Mouse (Mus musculus): ENCODE results near the gene Tie1. TPM values are rescaled to one million over a fixed set of nuclear protein-coding genes. Genes with fewer than 3 reads are reported as not detected.

The Tie1 gene
- polyA plus RNA-seq, 1 experiment from 2014 or later: 11.3 TPM

- Histone ChIP-seq H3K36me3 (no peaks in the 10 kb centered on the region), H3K27ac (peak overlapping the region; percentile 59; the same call in 1 of the 2 replicates), H3K4me2 (peak overlapping the region; percentile 27), H3K9me3 (replicated peaks) (no peaks in the 10 kb centered on the region), H3K4me3 (no peak overlapping the region), H3K4me1 (peaks cover 13% of the 10 kb centered on the region), H3K27me3 (replicated peaks) (no peaks in the 10 kb centered on the region), H3K9ac (no peak overlapping the region)
- ATAC-seq: peak; percentile 62; the same call in 1 of the 2 replicates
- 26% methylated on average over 11 of the region's 11 CpGs for WGBS (ENCODE audit: insufficient replicate concordance)
Measured at GRCm38 (mm10) chr4:118465697-118466163, 24.1 kb downstream of the Tie1 start.

DNA sequence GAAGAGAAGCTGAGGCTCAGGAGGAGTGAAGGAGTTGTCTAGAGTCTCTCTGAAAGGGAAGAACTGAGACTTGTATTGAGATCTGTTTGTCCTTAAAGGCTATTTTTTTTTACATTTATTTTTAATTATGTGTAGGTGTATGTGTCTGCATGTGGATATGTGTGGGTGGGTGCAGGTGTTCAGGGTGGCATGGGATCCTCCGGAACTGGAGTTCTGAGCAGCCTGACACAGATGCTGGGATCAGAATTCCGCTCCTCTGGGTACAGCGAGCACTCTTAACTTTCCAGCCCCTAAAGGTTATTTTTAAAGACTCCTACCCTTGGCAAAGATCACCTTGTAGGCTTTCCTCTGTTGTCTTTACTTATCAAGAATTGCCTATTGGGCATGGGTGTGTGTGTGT is 24.9 kb downstream of the Tie1 start:
- Histone ChIP-seq H3K9ac (no peak overlapping the region), H3K27me3 (replicated peaks) (no peaks in the 10 kb centered on the region), H3K4me1 (peaks cover 13% of the 10 kb centered on the region), H3K9me3 (replicated peaks) (no peaks in the 10 kb centered on the region), H3K4me3 (no peak overlapping the region), H3K36me3 (no peaks in the 10 kb centered on the region), H3K27ac (0 out of 2 replicates have a peak overlapping the region, but pooled peaks have one; percentile 4), H3K4me2 (no peak overlapping the region)
- no peak for ATAC-seq
- WGBS (ENCODE audit: insufficient replicate concordance): 66% methylated on average over 3 of the region's 3 CpGs

DNA sequence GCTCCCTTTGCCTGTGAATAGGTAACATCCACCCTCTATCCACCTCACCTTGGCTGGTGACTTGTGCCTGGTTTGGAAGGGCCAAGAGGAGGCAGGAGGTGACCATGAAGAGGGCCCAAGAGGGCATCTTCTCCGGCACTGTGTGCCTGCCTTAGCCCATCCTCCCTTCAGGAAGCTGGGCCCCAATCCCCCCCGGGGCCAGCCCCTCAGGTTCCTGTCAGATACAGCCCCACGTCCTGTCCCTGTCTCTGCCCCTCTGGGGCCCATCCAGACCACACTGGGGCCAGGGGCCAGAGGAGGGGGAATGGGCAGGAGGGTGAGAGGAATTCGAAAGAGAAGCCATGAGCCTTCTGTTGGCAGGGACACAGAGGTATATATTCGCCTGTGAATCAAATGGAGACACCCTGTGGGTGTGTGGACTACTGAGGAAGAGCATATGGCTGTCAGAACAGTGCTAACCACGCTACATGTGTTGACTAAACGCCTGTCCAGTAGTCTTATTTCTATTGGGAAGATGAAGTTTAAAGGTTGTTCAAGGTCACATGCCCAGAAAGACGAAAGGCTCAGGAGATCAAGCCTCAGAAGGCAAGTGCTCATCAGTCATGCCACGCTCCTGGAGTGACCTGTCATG is 32.4 kb downstream of the Tie1 start, which contains the start of gene Mpl:
TSS of gene Mpl (minus strand) at position 169 of the 631 bp plus-strand sequence.
- peak; percentile 63; the same call in 1 of the 2 replicates for ATAC-seq
- peaks cover 10% of the 10 kb centered on the region for H3K4me1 ChIP-seq
- 23% methylated on average over 9 of the region's 9 CpGs for WGBS (ENCODE audit: insufficient replicate concordance)

GRCm38 (mm10) chr4:118446415-118447153 is 43.3 kb downstream of the Tie1 start:
- H3K4me2 ChIP-seq: peak overlapping the region; percentile 57
- no peak for ATAC-seq
- H3K9ac ChIP-seq: no peak overlapping the region
- no peaks in the 10 kb centered on the region for H3K9me3 ChIP-seq (replicated peaks)
- 54% methylated on average over 24 of the region's 24 CpGs for WGBS (ENCODE audit: insufficient replicate concordance)
- peaks cover 7% of the 10 kb centered on the region for H3K4me1 ChIP-seq
- no peaks in the 10 kb centered on the region for H3K36me3 ChIP-seq
- peak overlapping the region; percentile 28 for H3K4me3 ChIP-seq
- no peak overlapping the region for H3K27ac ChIP-seq
- H3K27me3 ChIP-seq (replicated peaks): no peaks in the 10 kb centered on the region; the same call in 1 of the 2 replicates

More for the DNA sequence above, 32.4 kb downstream of the Tie1 start, which contains the start of gene Mpl:
- no peaks in the 10 kb centered on the region for H3K27me3 ChIP-seq (replicated peaks)
- H3K27ac ChIP-seq: no peak within 1 kb of the TSS
- peak within 1 kb of the TSS; percentile 17; the same call in 1 of the 2 replicates for H3K4me2 ChIP-seq
- H3K4me3 ChIP-seq: peak within 1 kb of the TSS; percentile 11
- no peaks in the 10 kb centered on the region for H3K9me3 ChIP-seq (replicated peaks)
- no peaks in the 10 kb centered on the region for H3K36me3 ChIP-seq
- no peak within 1 kb of the TSS for H3K9ac ChIP-seq

GRCm38 (mm10) chr4:118445781-118446414 is 44.0 kb downstream of the Tie1 start:
- Histone ChIP-seq H3K27ac (no peak overlapping the region), H3K4me1 (peaks cover 7% of the 10 kb centered on the region), H3K9me3 (replicated peaks) (no peaks in the 10 kb centered on the region), H3K4me3 (peak overlapping the region; percentile 28), H3K27me3 (replicated peaks) (no peaks in the 10 kb centered on the region; the same call in 1 of the 2 replicates), H3K36me3 (no peaks in the 10 kb centered on the region), H3K9ac (no peak overlapping the region), H3K4me2 (peak overlapping the region; percentile 57)
- peak; percentile 54; the same call in 1 of the 2 replicates for ATAC-seq
- WGBS (ENCODE audit: insufficient replicate concordance): 39% methylated on average over 18 of the region's 18 CpGs

DNA sequence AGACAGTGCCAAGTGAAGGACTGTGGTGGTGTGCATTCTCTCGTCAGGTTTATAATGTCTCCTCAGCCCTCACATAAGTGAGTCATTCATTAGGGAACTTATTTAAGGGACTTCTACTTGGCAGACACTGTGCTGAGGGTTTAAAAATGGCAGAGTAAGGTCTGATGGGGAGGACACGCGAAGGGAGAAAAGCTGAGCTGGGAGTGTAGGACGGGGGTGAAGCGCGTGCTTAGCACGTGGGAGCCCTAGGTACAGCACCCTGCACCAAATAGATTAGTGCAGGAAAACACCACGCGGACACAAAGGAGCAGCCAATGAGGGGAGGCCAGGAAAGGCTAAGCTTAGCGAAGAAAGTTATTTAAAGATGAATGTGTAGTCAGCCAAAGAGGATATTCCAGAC is 44.8 kb downstream of the Tie1 start:
- Histone ChIP-seq H3K4me1 (peaks cover 7% of the 10 kb centered on the region), H3K36me3 (no peaks in the 10 kb centered on the region), H3K9ac (no peak overlapping the region), H3K27me3 (replicated peaks) (no peaks in the 10 kb centered on the region; the same call in 1 of the 2 replicates), H3K9me3 (replicated peaks) (no peaks in the 10 kb centered on the region), H3K27ac (no peak overlapping the region), H3K4me2 (no peak overlapping the region), H3K4me3 (no peak overlapping the region)
- no peak for ATAC-seq
- 76% methylated on average over 10 of the region's 10 CpGs for WGBS (ENCODE audit: insufficient replicate concordance)

DNA sequence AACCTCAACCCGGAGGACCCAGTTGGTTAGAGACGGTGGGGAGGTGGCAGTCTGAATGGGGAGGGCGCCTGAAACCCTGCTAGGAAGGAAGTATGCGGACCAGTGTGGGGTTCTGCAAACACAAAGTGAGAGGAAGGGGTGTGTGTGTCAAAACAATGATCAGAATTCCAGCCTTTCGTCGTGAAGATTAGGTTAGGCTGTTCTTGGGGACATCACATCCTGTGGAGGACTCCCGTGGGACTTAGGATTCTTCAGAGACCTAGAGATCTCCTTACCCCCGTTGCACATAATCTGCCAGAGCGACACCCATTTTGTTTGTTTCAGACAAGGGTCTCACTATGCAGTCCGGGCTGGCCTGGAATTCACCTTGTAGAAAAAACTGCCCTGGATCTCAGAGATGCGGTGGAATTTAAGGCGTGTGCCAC is 52.0 kb downstream of the Tie1 start:
- Histone ChIP-seq H3K27me3 (replicated peaks) (no peaks in the 10 kb centered on the region), H3K9ac (peak overlapping the region; percentile 98), H3K9me3 (replicated peaks) (no peaks in the 10 kb centered on the region), H3K36me3 (peaks cover 35% of the 10 kb centered on the region), H3K4me3 (peak overlapping the region; percentile 94), H3K4me2 (peak overlapping the region; percentile 94), H3K27ac (peak overlapping the region; percentile 93), H3K4me1 (peaks cover 45% of the 10 kb centered on the region)
- ATAC-seq: peak; percentile 28
- 12% methylated on average over 12 of the region's 12 CpGs for WGBS (ENCODE audit: insufficient replicate concordance)

DNA sequence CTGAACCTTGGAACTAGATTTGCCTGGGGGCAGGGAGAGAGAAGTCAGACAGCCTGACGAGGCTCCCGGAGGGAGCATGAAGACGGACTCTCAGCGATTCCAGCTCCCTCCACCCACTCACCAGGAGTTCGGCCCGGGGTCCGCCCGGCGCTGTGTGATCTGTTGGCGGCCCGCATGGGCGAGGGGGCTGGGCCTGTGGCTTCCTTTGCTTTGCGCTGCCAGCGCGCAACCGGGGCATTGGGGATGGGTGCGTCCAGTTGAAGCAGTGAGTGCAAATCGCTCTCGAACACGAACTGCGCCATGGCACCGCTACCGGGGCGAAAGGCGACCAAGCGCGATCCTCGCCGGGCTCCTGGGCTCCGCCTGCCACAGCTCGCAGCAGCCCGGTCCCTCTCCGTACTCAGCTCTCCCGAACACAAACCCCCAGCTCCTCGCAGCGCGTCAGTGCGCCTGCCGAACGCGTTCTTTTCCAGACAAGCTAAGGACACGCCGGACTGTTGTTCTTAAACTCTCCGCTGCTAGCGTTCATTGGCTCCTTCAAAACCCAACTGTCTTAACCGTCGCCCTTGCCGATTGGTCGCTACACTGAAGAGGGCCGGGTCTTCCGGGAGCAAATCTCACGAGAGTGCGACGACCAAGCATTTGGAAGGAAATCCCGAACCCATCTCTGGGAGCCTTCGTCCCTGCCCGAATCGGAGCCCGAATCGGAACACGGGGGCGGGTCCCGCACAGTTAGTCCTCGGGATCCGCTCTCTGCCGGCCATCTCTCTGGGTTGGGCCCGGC is 52.8 kb downstream of the Tie1 start, which contains the start of gene Cdc20:
TSS of gene Cdc20 (minus strand) at position 533 of the 784 bp plus-strand sequence.
- WGBS (ENCODE audit: insufficient replicate concordance): under 1% methylated on average over 67 of the region's 67 CpGs
- H3K27me3 ChIP-seq (replicated peaks): no peaks in the 10 kb centered on the region
- peak within 1 kb of the TSS; percentile 94 for H3K4me2 ChIP-seq
- peaks cover 53% of the 10 kb centered on the region for H3K4me1 ChIP-seq
- H3K36me3 ChIP-seq: peaks cover 43% of the 10 kb centered on the region
- H3K4me3 ChIP-seq: peak within 1 kb of the TSS; percentile 94
- H3K9ac ChIP-seq: peak within 1 kb of the TSS; percentile 98
- peak within 1 kb of the TSS; percentile 93 for H3K27ac ChIP-seq
- ATAC-seq: peak; percentile 93
- H3K9me3 ChIP-seq (replicated peaks): no peaks in the 10 kb centered on the region

DNA sequence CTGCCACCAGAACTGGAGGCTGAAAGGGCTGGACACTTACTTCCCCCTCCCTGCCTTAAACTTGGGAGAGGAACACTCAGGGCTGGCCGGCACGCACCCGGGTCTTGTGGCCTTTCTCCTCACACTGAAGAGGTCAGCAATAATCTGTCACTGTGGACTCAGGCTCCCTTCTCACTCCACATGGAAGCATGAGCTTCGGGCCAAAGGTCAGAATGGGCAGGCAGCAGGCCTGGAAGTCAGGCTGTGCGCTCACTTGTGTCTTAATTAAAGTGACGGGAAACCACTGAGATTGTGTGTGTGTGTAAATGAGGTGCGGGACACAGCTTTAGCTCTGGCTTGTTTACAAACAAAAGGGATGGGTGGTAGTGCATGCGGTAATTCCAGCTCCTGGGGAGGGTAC is 57.5 kb downstream of the Tie1 start:
- Histone ChIP-seq H3K36me3 (peaks cover 68% of the 10 kb centered on the region), H3K9me3 (replicated peaks) (no peaks in the 10 kb centered on the region), H3K4me3 (no peak overlapping the region), H3K4me1 (peaks cover 90% of the 10 kb centered on the region), H3K27ac (peak overlapping the region; percentile 88), H3K9ac (no peak overlapping the region), H3K27me3 (replicated peaks) (no peaks in the 10 kb centered on the region), H3K4me2 (0 out of 2 replicates have a peak overlapping the region, but pooled peaks have one; percentile 94)
- WGBS (ENCODE audit: insufficient replicate concordance): 69% methylated on average over 8 of the region's 8 CpGs
- no peak for ATAC-seq

DNA sequence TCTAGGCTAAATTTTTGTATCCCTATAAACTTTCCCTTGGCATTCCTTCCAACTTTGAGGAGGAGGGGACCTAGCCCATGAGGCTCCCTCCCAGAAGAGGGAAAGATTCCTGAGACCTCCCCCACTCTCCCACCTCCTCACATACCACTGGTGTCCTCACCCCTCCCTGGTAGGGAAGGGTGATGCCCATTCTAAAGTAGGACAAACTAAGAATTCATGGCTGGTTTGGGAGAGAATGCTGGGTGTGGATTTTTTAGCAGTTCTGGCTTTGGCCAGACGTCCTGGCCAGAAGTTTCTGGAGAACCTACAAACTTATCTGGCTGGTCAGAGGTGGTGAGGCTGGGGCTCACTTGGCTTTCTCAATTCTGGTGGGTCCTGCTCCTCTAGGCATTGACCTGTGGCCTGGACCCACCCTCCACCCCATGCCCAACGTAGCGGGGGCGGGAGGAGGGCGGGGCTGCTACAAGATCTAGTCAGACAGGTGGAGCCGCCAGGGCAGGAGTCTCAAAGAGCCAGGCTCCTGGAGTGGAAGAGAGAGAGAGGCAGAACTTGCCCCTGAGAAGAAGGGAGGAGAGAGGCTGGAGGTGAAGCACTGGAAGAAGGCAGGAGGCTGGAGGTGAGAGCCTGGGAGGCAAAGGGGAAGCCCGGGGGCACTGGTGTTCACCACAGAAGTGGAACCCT is 60.5 kb downstream of the Tie1 start:
- H3K4me2 ChIP-seq: peak overlapping the region; percentile 83
- H3K27ac ChIP-seq: peak overlapping the region; percentile 88
- peak overlapping the region; percentile 75 for H3K4me3 ChIP-seq
- H3K36me3 ChIP-seq: peaks cover 48% of the 10 kb centered on the region
- no peak for ATAC-seq
- no peaks in the 10 kb centered on the region for H3K27me3 ChIP-seq (replicated peaks)
- peaks cover 97% of the 10 kb centered on the region for H3K4me1 ChIP-seq
- 12% methylated on average over 7 of the region's 7 CpGs for WGBS (ENCODE audit: insufficient replicate concordance)
- H3K9ac ChIP-seq: peak overlapping the region; percentile 86
- H3K9me3 ChIP-seq (replicated peaks): no peaks in the 10 kb centered on the region

Data from liver, embryonic 12.5 days (tissue).